Mouse (Mus musculus): ENCODE measurements at regions not wholly inside any gene's neighbourhood (a gene's known extent, or its start where the extent isn't known, plus 50 kb on each side); places are given as distances from the start of the nearest gene placed in this dataset.
A peak's percentile ranks its signal among the peaks of the same experiment; 100 is the strongest.

DNA sequence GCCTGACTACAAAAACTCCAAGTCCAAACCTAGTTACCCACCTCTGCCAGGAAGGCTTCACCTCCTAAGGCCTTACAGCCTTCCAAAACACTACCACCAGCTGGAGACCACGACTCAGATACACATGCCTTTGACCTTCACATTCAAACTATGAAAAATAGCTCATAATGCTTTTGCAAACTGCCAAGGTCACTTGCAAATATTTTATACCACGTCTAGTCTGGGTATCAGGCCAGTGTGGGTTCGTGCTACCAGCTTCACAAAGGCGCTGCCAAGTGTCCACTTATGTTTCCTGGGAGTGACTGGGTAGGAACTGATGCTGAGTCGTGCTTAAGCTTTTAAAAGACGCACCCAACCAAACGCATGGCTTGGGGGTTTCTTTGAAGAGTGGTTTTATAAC, 69.5 kb upstream of the Zfp637 start:
- Histone ChIP-seq H3K27ac (ENCODE audit: low read depth, low read length) (no peak overlapping the region), H3K27me3 (ENCODE audit: insufficient read depth, low read length) (no peaks in the 10 kb centered on the region), H3K4me2 (ENCODE audit: low read depth, low read length, poor library complexity, severe bottlenecking) (no peak overlapping the region), H3K4me3 (ENCODE audit: low read depth, low read length) (no peak overlapping the region), H3K9ac (replicated peaks; ENCODE audit: low read length, poor library complexity, severe bottlenecking) (no peak overlapping the region), H3K4me1 (ENCODE audit: insufficient read depth, low read length) (peaks cover 3% of the 10 kb centered on the region; the same call in 1 of the 2 replicates), H3K36me3 (ENCODE audit: insufficient read depth, low read length) (no peaks in the 10 kb centered on the region), H3K9me3 (ENCODE audit: low read length) (no peaks in the 10 kb centered on the region)
- TF ChIP-seq CTCF (IDR thresholded peaks at IDR 0.05), result no peak
- 84% methylated on average over 7 of the region's 7 CpGs for WGBS
- DNase-seq (ENCODE audit: low spot score), result no peak
- no peak for ATAC-seq (ENCODE audit: low FRiP score)

DNA sequence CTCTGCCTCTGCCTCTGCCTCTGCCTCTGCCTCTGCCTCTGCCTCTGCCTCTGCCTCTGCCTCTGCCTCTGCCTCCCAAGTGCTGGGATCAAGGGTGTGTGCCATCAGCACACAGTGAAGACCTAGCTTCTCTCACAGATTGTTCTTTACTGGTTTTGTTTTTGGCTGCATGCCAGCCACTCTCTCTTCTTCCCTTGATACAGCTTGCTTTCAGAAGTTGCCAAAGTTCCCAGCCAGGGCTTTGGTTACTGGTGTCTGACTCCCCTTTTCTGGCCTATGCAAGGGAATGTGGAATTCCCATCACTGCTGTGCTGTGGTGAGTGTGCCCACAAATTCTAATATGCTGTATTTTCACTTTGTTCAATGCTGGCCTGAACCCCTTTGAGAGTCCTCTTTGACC, 68.6 kb upstream of the Zfp637 start:
- Histone ChIP-seq H3K4me3 (ENCODE audit: low read depth, low read length) (no peak overlapping the region), H3K4me1 (ENCODE audit: insufficient read depth, low read length) (peaks cover 3% of the 10 kb centered on the region; the same call in 1 of the 2 replicates), H3K9ac (replicated peaks; ENCODE audit: low read length, poor library complexity, severe bottlenecking) (no peak overlapping the region), H3K27ac (ENCODE audit: low read depth, low read length) (no peak overlapping the region), H3K9me3 (ENCODE audit: low read length) (no peaks in the 10 kb centered on the region), H3K4me2 (ENCODE audit: low read depth, low read length, poor library complexity, severe bottlenecking) (no peak overlapping the region), H3K36me3 (ENCODE audit: insufficient read depth, low read length) (no peaks in the 10 kb centered on the region), H3K27me3 (ENCODE audit: insufficient read depth, low read length) (no peaks in the 10 kb centered on the region)
- ATAC-seq (ENCODE audit: low FRiP score), result no peak
- TF ChIP-seq CTCF (IDR thresholded peaks at IDR 0.05), result no peak
- peak; percentile 66 for DNase-seq (ENCODE audit: low spot score)

DNA sequence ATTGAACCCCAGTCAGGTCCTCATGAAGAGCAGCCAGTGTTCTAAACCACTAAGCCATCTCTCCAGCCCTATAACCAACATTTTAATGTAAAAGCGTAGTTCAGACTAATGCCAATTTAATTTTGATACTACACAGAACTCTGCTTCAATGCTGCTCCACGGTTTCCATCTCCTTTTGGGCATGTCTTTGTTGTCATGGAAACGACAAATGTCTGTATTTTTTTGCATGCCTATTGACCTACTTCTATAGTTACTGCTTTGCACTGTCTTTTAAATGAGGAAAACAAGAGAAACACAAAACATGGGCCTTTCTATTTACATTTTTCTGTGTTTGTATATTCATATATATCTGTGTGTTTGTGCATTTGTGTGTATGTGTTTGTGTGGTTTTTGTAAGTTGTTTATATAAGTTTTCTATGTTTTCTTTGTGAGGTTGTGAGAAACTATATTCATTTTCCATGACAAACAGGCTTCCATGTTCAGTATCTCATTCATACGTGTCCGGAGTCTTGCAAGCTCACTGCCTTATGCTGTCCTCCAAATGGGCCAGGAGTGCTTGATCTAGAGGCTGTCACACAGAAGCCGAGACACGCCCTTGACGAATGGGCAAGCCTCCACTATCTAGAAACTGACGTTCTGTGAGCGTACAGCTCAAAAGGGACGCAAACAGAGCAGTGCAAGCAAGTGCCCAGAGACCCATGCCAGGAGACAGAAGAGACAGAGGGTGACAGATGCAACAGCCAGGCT, 65.5 kb upstream of the Zfp637 start:
- H3K9ac ChIP-seq (replicated peaks; ENCODE audit: low read length, poor library complexity, severe bottlenecking), result no peak overlapping the region
- H3K4me1 ChIP-seq (ENCODE audit: insufficient read depth, low read length), result peaks cover 3% of the 10 kb centered on the region; the same call in 1 of the 2 replicates
- WGBS, result 64% methylated on average over 11 of the region's 11 CpGs
- no peak overlapping the region for H3K4me2 ChIP-seq (ENCODE audit: low read depth, low read length, poor library complexity, severe bottlenecking)
- H3K27me3 ChIP-seq (ENCODE audit: insufficient read depth, low read length), result no peaks in the 10 kb centered on the region
- H3K4me3 ChIP-seq (ENCODE audit: low read depth, low read length), result no peak overlapping the region
- H3K9me3 ChIP-seq (ENCODE audit: low read length), result no peaks in the 10 kb centered on the region
- no peak for TF ChIP-seq CTCF (IDR thresholded peaks at IDR 0.05)
- DNase-seq (ENCODE audit: low spot score) (peak; percentile 54), ATAC-seq (ENCODE audit: low FRiP score) (peak; percentile 66; the same call in 1 of the 2 replicates)
- H3K36me3 ChIP-seq (ENCODE audit: insufficient read depth, low read length), result no peaks in the 10 kb centered on the region
- peak overlapping the region; percentile 63 for H3K27ac ChIP-seq (ENCODE audit: low read depth, low read length)

DNA sequence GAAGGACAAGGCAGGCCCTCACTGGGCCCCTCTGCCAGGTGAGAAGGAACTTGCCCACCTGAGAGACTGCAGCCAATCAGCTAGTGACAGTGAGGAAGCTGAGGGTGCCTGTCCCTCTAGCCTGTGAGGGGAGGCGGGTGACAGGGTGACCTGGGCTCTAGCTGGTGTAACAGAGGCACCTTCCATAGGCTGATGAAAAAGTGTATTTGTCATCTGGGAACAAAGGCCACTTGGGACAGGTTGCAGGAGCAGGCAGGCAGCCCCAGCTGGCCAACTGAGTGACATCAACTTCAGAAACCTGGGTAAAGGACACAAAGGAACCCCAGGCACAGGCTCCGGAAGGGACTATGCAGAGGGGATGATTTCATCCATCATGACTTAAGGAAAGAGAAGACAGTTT, 63.0 kb upstream of the Zfp637 start:
- TF ChIP-seq CTCF (IDR thresholded peaks at IDR 0.05), result no peak
- ATAC-seq (ENCODE audit: low FRiP score) (no peak), DNase-seq (ENCODE audit: low spot score) (no peak)
- Histone ChIP-seq H3K4me2 (ENCODE audit: low read depth, low read length, poor library complexity, severe bottlenecking) (no peak overlapping the region), H3K27ac (ENCODE audit: low read depth, low read length) (no peak overlapping the region), H3K9ac (replicated peaks; ENCODE audit: low read length, poor library complexity, severe bottlenecking) (no peak overlapping the region), H3K4me3 (ENCODE audit: low read depth, low read length) (no peak overlapping the region), H3K4me1 (ENCODE audit: insufficient read depth, low read length) (peaks cover 3% of the 10 kb centered on the region; the same call in 1 of the 2 replicates), H3K9me3 (ENCODE audit: low read length) (no peaks in the 10 kb centered on the region), H3K36me3 (ENCODE audit: insufficient read depth, low read length) (no peaks in the 10 kb centered on the region), H3K27me3 (ENCODE audit: insufficient read depth, low read length) (no peaks in the 10 kb centered on the region)
- 84% methylated on average over 2 of the region's 2 CpGs for WGBS

DNA sequence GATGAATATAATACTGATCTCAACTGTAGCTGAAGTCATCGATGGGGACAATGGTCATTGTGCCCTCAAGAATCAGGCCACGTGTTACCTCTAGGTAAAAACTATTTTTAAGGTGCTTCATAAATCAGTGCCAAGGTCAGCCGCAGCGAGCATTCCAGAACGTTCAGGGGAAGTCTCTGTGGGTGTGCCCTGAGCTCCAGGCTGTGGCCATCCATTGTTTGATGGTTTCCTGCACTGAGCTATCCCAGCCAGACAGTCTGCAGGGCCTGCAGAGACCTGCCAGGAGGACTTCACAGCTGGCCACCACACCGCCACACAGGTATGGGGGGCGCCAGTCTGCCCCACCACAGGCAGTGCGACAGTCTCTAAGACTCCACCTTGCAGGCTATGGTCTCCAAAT, 62.5 kb upstream of the Zfp637 start:
- Histone ChIP-seq H3K27ac (ENCODE audit: low read depth, low read length) (no peak overlapping the region), H3K36me3 (ENCODE audit: insufficient read depth, low read length) (no peaks in the 10 kb centered on the region), H3K27me3 (ENCODE audit: insufficient read depth, low read length) (no peaks in the 10 kb centered on the region), H3K9ac (replicated peaks; ENCODE audit: low read length, poor library complexity, severe bottlenecking) (no peak overlapping the region), H3K4me1 (ENCODE audit: insufficient read depth, low read length) (peaks cover 3% of the 10 kb centered on the region; the same call in 1 of the 2 replicates), H3K4me3 (ENCODE audit: low read depth, low read length) (no peak overlapping the region), H3K4me2 (ENCODE audit: low read depth, low read length, poor library complexity, severe bottlenecking) (no peak overlapping the region), H3K9me3 (ENCODE audit: low read length) (no peaks in the 10 kb centered on the region)
- DNase-seq (ENCODE audit: low spot score), result no peak
- TF ChIP-seq CTCF (IDR thresholded peaks at IDR 0.05), result no peak
- WGBS, result 86% methylated on average over 8 of the region's 8 CpGs
- ATAC-seq (ENCODE audit: low FRiP score), result no peak

DNA sequence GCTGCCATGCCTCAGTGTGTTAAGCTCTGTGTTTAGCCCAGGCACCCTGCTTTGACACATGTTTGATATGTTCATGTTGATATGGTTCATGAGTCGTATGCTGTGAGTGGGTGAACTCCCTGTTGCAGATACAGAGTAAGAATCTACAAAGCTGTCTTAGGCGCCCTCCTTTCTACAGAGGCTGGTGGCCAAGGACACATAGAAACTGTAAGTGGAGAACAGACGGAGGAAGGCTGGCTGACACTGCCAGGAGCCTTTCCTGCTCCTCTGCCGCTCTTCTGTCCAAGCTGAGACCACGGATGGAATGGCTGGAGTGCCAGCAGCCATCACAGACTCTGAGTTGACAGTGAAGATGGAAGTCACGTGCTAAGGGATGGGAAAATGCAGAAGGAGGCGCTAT, 62.0 kb upstream of the Zfp637 start:
- DNase-seq (ENCODE audit: low spot score), result no peak
- WGBS, result 88% methylated on average over 7 of the region's 7 CpGs
- Histone ChIP-seq H3K4me3 (ENCODE audit: low read depth, low read length) (no peak overlapping the region), H3K36me3 (ENCODE audit: insufficient read depth, low read length) (no peaks in the 10 kb centered on the region), H3K9me3 (ENCODE audit: low read length) (no peaks in the 10 kb centered on the region), H3K4me1 (ENCODE audit: insufficient read depth, low read length) (peaks cover 3% of the 10 kb centered on the region; the same call in 1 of the 2 replicates), H3K27me3 (ENCODE audit: insufficient read depth, low read length) (no peaks in the 10 kb centered on the region), H3K4me2 (ENCODE audit: low read depth, low read length, poor library complexity, severe bottlenecking) (no peak overlapping the region), H3K27ac (ENCODE audit: low read depth, low read length) (no peak overlapping the region), H3K9ac (replicated peaks; ENCODE audit: low read length, poor library complexity, severe bottlenecking) (no peak overlapping the region)
- TF ChIP-seq CTCF (IDR thresholded peaks at IDR 0.05), result no peak
- ATAC-seq (ENCODE audit: low FRiP score), result no peak
